Mouse (Mus musculus) fat pad, adult 2 months (tissue): ENCODE measurements at regions not wholly inside any gene's neighbourhood (a gene's known extent, or its start where the extent isn't known, plus 50 kb on each side); places are given as distances from the start of the nearest gene placed in this dataset.

Source experiments
- DNase-seq: peaks from one replicate; pipeline ENCODE4 v3.0.0-alpha.2; 2011; ENCODE audit warnings: low read depth, low spot score; ENCODE audit errors: extremely low read depth

DNA sequence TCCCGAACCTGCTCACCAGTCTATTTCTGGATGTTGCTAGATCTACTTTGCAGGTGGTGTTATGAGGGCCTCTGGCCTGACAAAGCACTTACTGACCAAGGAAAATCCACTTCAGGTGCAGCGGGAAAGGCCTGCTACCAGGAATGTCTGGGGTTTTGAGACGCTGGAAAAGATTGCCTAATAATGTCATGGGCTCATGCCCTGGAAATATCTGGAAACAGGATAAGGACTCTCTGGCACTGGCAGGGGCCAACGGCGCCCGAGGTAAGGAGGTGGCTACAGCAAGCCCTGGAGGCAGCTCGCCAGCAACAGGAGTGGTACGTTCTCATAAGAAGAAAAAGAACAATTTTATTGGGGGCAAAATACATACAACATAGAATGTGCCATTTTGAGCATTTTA is 94.7 kb downstream of the Zfp36l1 start:
- DNase-seq: no peak

- DNase-seq: no peak
Measured at GRCm38 (mm10) chr12:80017376-80017929, 95.4 kb downstream of the Zfp36l1 start.

DNA sequence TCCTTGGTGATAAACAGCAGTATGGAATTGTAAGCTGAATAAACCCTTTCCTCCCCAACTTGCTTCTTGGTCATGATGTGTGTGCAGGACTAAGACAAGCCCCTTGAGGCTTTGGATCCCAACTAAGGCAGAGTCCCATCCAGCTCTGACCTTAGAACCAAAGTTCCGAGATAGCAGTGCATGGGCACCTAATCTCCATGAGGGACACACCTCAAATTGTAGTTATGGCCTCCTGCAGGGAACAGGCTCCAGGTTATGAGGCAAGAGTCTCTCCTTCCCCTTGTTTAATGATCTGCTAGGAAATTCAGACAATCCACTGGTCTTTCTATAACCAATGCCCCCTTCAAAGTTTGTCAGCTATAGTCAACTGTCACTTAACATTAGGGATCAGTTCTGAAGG is 96.9 kb downstream of the Zfp36l1 start:
- no peak for DNase-seq

GRCm38 (mm10) chr12:80014598-80014983 is 98.2 kb downstream of the Zfp36l1 start:
- DNase-seq: no peak

DNA sequence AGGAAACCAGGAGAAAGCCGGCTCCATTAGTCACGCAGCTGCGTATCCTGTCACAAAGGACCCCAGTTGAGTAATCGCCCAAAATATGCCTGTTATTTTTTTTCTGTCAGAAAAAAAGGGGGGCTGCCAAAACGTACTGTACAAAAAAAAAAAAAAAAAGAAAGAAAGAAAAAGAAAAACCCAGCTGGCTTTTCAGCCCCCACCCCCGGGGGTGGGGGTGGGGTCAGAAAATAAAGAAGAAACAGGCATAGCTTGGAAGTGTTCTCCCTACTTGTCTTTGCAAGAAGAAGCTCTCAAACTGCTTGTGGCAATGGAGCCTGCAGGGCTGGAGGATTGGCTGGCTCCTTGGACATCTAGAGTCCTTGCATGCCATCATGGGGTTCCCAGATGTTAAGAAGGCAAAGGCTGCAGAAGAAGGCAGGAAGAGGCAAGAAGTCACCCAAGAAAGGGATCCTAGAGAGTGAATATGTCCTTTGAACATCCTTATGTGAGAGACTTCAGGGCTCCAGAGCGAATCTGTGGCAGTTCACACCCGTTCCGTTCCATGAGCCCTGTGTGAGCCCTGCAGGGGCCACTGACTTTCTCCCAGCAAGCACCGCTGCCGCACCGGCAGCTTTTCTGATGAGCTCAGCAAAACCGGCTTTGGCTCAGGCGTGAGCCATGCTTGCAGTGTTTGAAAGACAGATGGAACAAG is 98.8 kb downstream of the Zfp36l1 start:
- DNase-seq: no peak

- no peak for DNase-seq
Measured at GRCm38 (mm10) chr12:80013577-80013903, 99.3 kb downstream of the Zfp36l1 start.

- DNase-seq: no peak
Measured at GRCm38 (mm10) chr12:80011916-80012315, 100.9 kb downstream of the Zfp36l1 start.

GRCm38 (mm10) chr12:80010947-80011346 is 101.9 kb downstream of the Zfp36l1 start:
- no peak for DNase-seq

DNA sequence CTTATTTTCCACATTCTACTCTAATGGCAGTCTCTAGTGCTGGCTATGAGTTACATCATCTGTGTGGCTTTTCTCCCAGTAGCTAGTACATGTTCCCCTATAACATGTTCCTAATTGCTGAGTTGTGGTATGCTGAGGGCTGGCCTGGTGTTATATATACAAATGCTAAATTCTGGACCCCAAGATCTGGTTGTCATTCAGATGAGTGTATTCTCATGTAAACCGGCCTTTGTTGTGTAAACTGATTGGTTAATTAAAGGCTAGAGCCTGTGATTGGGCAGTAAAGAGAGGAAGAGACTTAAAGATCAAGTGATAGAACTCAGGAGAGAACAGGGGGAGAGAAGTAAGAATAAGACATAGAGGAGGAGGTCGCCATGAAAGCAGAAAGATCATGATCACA is 102.6 kb downstream of the Zfp36l1 start:
- no peak for DNase-seq

GRCm38 (mm10) chr12:80007849-80008248 is 105.0 kb downstream of the Zfp36l1 start:
- no peak for DNase-seq

GRCm38 (mm10) chr12:80005227-80005919 is 107.4 kb downstream of the Zfp36l1 start:
- DNase-seq: no peak

GRCm38 (mm10) chr12:80004575-80004974 is 108.2 kb downstream of the Zfp36l1 start:
- no peak for DNase-seq

- DNase-seq: no peak
Measured at GRCm38 (mm10) chr12:80003486-80003885, 109.3 kb downstream of the Zfp36l1 start.

DNA sequence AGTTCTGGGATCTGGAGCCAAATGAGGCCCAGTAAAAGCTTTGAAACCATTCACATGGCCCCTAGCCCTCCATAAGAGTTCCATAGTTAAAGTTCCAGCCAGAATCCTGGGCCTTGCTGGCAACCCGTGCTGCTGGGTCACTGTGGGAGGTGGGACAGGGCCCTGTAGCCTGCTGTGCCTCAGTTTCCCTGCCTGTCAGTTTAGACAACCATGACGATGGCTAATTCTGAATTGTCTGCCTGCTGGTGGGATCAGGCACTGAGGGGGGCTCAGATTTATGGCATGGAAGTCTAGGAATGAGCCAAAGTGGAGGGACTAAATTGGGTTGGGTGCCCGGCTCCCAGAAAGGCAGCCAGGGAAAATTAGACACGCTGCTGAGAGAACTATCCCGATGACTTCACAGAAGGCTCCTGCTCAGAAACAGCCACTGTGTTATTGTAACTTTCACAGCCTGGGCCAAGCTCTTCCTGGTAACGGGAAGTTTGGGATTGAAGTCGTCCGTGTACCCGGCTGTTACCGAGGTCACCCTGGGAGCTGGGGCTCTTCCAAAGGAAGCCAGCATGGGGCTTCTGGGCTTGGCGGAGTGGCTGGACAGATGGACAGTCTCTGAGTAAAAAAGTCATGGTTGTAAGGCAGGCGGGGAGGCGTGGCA is 110.2 kb downstream of the Zfp36l1 start:
- no peak for DNase-seq

GRCm38 (mm10) chr12:80001794-80002193 is 111.0 kb downstream of the Zfp36l1 start:
- peak; percentile 37 for DNase-seq

- DNase-seq: no peak
Measured at GRCm38 (mm10) chr12:79999868-80000370, 112.9 kb downstream of the Zfp36l1 start.

DNA sequence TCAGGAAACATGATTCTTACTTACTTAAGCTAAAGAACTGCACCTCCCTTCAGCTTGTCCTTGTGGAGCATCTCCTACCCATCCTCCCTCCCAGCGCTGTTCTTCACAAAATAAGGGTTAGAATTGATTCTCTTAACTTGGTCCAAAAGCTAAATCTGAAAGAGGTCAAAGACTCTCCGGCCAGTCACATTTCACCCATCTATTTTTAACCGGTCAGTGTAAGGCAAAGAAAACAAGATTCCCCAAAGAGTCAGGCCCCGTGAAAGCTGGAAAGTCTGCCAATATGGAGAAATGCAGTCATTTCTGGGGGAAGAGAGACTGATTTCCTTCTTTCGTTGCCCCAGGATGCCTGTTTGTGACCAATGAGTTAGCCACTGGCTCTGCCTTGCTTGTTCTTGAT is 114.0 kb downstream of the Zfp36l1 start:
- DNase-seq: no peak

DNA sequence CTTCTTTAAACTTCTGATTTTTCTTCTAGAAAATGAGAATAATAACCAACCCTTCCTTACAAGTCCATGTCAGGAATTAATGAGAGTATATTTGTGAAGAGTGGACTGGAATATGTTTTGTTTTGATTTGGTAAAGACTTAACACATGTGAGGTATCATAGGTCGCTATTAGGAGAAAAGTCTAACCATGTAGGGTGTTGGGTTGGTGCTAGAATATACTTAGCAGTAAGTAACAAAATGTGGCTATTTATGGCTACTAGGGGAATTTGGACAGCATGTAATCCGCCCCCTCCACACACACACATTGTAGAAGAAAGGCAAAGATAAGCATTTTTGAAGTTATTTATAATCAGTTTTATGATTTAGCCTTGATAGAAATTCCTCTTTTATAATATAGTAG is 114.5 kb downstream of the Zfp36l1 start:
- DNase-seq: no peak

GRCm38 (mm10) chr12:79997201-79997600 is 115.6 kb downstream of the Zfp36l1 start:
- no peak for DNase-seq

DNA sequence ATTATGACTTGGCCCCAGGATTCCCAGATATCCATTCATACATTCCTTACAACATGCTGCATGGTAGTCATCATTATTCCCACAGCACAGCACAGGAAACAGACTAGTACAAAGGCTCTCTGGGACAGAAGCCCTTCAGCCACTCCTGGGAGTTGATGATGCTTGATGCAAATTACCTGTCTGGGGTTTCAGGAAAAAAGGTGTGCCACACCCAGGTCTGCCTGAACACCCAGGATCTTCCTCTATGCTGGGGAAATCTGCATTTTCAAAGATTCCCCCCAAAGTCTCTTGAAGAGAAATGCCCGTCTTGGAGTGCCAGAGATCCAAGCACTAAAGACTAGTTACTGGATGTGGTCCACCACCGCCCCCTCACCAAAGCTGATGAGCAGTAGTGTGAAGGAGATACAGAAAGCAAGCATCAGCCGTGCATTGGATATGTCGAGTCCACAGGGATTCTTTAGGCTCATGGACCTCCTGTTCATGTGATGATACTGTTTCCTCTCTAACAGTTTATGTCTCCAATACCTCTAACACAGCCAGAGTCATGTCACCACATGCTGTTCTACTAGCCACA is 117.2 kb downstream of the Zfp36l1 start:
- DNase-seq: no peak

- DNase-seq: no peak
Measured at GRCm38 (mm10) chr12:79993821-79994571, 118.8 kb downstream of the Zfp36l1 start.
